Mouse (Mus musculus) liver, embryonic 16.5 days (tissue): ENCODE measurements around the gene Nadsyn1. TPM values are rescaled to one million over a fixed set of nuclear protein-coding genes. Genes with fewer than 3 reads are reported as not detected.

Source experiments
- ATAC-seq: fragments of 200-750 bp; cut with Nextera tagmentation; 2 replicates; pipeline ENCODE4 v1.8.0; 2017; ENCODE audit warnings: low read depth, mild to moderate bottlenecking, moderate number of reproducible peaks, moderate library complexity
- H3K27ac ChIP-seq: fragments of 300-500 bp; sonication (generic); 2 replicates; pipeline ENCODE4 v1.5.1; 2014; ENCODE audit warnings: mild to moderate bottlenecking, low read length
- H3K27me3 ChIP-seq: fragments of 300-500 bp; sonication (generic); 2 replicates; pipeline ENCODE4 v1.6.1; 2014; ENCODE audit warnings: low read depth, low read length, mixed read lengths; ENCODE audit not compliant: control insufficient read depth, insufficient read depth
- H3K36me3 ChIP-seq: fragments of 300-500 bp; sonication (generic); 2 replicates; pipeline ENCODE4 v1.6.1; 2014; ENCODE audit warnings: mild to moderate bottlenecking; ENCODE audit not compliant: control insufficient read depth, insufficient read depth
- H3K4me1 ChIP-seq: fragments of 300-500 bp; sonication (generic); 2 replicates; pipeline ENCODE4 v1.6.1; 2014; ENCODE audit warnings: low read depth, low read length, mixed read lengths; ENCODE audit not compliant: control insufficient read depth
- H3K4me2 ChIP-seq: fragments of 300-500 bp; sonication (generic); 2 replicates; pipeline ENCODE4 v1.6.1; 2014; ENCODE audit warnings: low read depth, low read length, mixed read lengths
- H3K4me3 ChIP-seq: fragments of 300-500 bp; sonication (generic); 2 replicates; pipeline ENCODE4 v1.5.1; 2014; ENCODE audit warnings: low read depth, mild to moderate bottlenecking, low read length
- H3K9ac ChIP-seq: fragments of 300-500 bp; sonication (generic); 2 replicates; pipeline ENCODE4 v1.6.1; 2014; ENCODE audit warnings: low read depth, low read length
- H3K9me3 ChIP-seq: fragments of 300-500 bp; sonication (generic); replicated peaks from 2 replicates; pipeline ENCODE4 v1.6.1; 2016; ENCODE audit warnings: low read length; ENCODE audit not compliant: control insufficient read depth
- WGBS: fragments of 180-500 bp; shearing (Covaris S2); extraction: QIAGEN DNeasy Blood & Tissue Kit; methylation state at CpG from one replicate; pipeline ENCODE4 v1.1.7; 2014; ENCODE audit not compliant: insufficient replicate concordance; 5-methylcytosine and 5-hydroxymethylcytosine counted together
- polyA plus RNA-seq: library from polyadenylated mRNA; unstranded; fragments of >200 nt; fragmentation: Nextera tagmentation; extraction: Ambion mirVana; gene quantifications from 2 replicates; pipeline ENCODE4 v1.2.1, GENCODE M21; 2015

Gene Nadsyn1
- 9.1 TPM in 2 replicates for polyA plus RNA-seq

GRCm38 (mm10) chr7:143822375-143823265 lies at the start of gene Nadsyn1, which contains the start of gene Dhcr7:
Gene Nadsyn1, minus strand, starts transcription at chr7:143822849.
Gene Dhcr7, plus strand, starts transcription at chr7:143823145.
- Histone ChIP-seq H3K9me3 (no peaks in the 10 kb centered on the region), H3K4me2 (peak within 1 kb of the TSS; percentile 80), H3K4me1 (peaks cover 17% of the 10 kb centered on the region), H3K27ac (peak within 1 kb of the TSS; percentile 57), H3K27me3 (no peaks in the 10 kb centered on the region), H3K36me3 (peaks cover 4% of the 10 kb centered on the region; the same call in 1 of the 2 replicates), H3K9ac (peak within 1 kb of the TSS; percentile 71), H3K4me3 (peak within 1 kb of the TSS; percentile 71)
- ATAC-seq = peak; percentile 96
- under 1% methylated on average over 39 of the region's 40 CpGs for WGBS

GRCm38 (mm10) chr7:143868874-143869273 lies 46.2 kb upstream of the Nadsyn1 start:
- H3K27ac ChIP-seq = no peak overlapping the region
- H3K27me3 ChIP-seq = no peaks in the 10 kb centered on the region
- no peak for ATAC-seq
- H3K9me3 ChIP-seq = no peaks in the 10 kb centered on the region
- H3K4me1 ChIP-seq = no peaks in the 10 kb centered on the region
- no peak overlapping the region for H3K9ac ChIP-seq
- 29% methylated on average over 4 of the region's 4 CpGs for WGBS
- H3K4me2 ChIP-seq = no peak overlapping the region
- H3K36me3 ChIP-seq = no peaks in the 10 kb centered on the region
- no peak overlapping the region for H3K4me3 ChIP-seq

GRCm38 (mm10) chr7:143866538-143866937 lies 43.9 kb upstream of the Nadsyn1 start, which contains the start of gene Gm498:
Gene Gm498, plus strand, starts transcription at chr7:143866838.
- ATAC-seq = no peak

GRCm38 (mm10) chr7:143848768-143849482 lies 26.3 kb upstream of the Nadsyn1 start:
- no peaks in the 10 kb centered on the region for H3K4me1 ChIP-seq
- H3K4me3 ChIP-seq = no peak overlapping the region
- H3K27ac ChIP-seq = no peak overlapping the region
- WGBS = 70% methylated on average over 7 of the region's 8 CpGs
- no peaks in the 10 kb centered on the region for H3K9me3 ChIP-seq
- no peak overlapping the region for H3K9ac ChIP-seq
- no peak for ATAC-seq
- no peak overlapping the region for H3K4me2 ChIP-seq
- H3K27me3 ChIP-seq = no peaks in the 10 kb centered on the region
- peaks cover 2% of the 10 kb centered on the region for H3K36me3 ChIP-seq

More at GRCm38 (mm10) chr7:143866538-143866937, 43.9 kb upstream of the Nadsyn1 start, which contains the start of gene Gm498:
- Histone ChIP-seq H3K27ac (no peak within 1 kb of the TSS), H3K9ac (no peak within 1 kb of the TSS), H3K36me3 (no peaks in the 10 kb centered on the region), H3K9me3 (no peaks in the 10 kb centered on the region), H3K4me1 (no peaks in the 10 kb centered on the region), H3K4me3 (no peak within 1 kb of the TSS), H3K4me2 (no peak within 1 kb of the TSS), H3K27me3 (no peaks in the 10 kb centered on the region)
- WGBS = 53% methylated on average over 2 of the region's 2 CpGs

GRCm38 (mm10) chr7:143848127-143848767 lies 25.6 kb upstream of the Nadsyn1 start:
- Histone ChIP-seq H3K4me1 (no peaks in the 10 kb centered on the region), H3K9me3 (no peaks in the 10 kb centered on the region), H3K4me2 (no peak overlapping the region), H3K4me3 (no peak overlapping the region), H3K27me3 (no peaks in the 10 kb centered on the region), H3K9ac (no peak overlapping the region), H3K36me3 (peaks cover 8% of the 10 kb centered on the region), H3K27ac (no peak overlapping the region)
- WGBS = 26% methylated on average over 5 of the region's 5 CpGs
- ATAC-seq = peak; percentile 53

GRCm38 (mm10) chr7:143841301-143841700 lies 18.7 kb upstream of the Nadsyn1 start:
- WGBS = 81% methylated on average over 8 of the region's 8 CpGs
- H3K4me3 ChIP-seq = no peak overlapping the region
- no peaks in the 10 kb centered on the region for H3K9me3 ChIP-seq
- H3K9ac ChIP-seq = no peak overlapping the region
- H3K36me3 ChIP-seq = peaks cover 25% of the 10 kb centered on the region
- H3K4me1 ChIP-seq = no peaks in the 10 kb centered on the region
- no peak overlapping the region for H3K27ac ChIP-seq
- no peak overlapping the region for H3K4me2 ChIP-seq
- no peaks in the 10 kb centered on the region for H3K27me3 ChIP-seq
- ATAC-seq = no peak

- 72% methylated on average over 5 of the region's 5 CpGs for whole genome bisulfite sequencing
- Histone ChIP-seq H3K9ac (no peak overlapping the region), H3K27me3 (no peaks in the 10 kb centered on the region), H3K27ac (no peak overlapping the region), H3K36me3 (peaks cover 25% of the 10 kb centered on the region), H3K4me3 (no peak overlapping the region), H3K4me2 (no peak overlapping the region), H3K9me3 (no peaks in the 10 kb centered on the region), H3K4me1 (peaks cover 4% of the 10 kb centered on the region)
- ATAC-seq = no peak
Measured at GRCm38 (mm10) chr7:143840121-143840520, 17.5 kb upstream of the Nadsyn1 start.

GRCm38 (mm10) chr7:143837705-143838358 lies 15.2 kb upstream of the Nadsyn1 start:
- Histone ChIP-seq H3K4me1 (peaks cover 7% of the 10 kb centered on the region), H3K36me3 (peaks cover 15% of the 10 kb centered on the region), H3K27me3 (no peaks in the 10 kb centered on the region), H3K9ac (no peak overlapping the region), H3K9me3 (no peaks in the 10 kb centered on the region), H3K4me2 (no peak overlapping the region), H3K27ac (no peak overlapping the region), H3K4me3 (no peak overlapping the region)
- ATAC-seq = no peak
- 68% methylated on average over 3 of the region's 3 CpGs for WGBS
